Mouse (Mus musculus) kidney, postnatal 10 days (tissue): ENCODE results near the gene C87436.

Experiments
- DNase-seq: peaks from one replicate; pipeline ENCODE4 v3.0.0; 2021; ENCODE audit warnings: mixed read lengths

The C87436 gene

GRCm38 (mm10) chr6:86513296-86513695, 75.1 kb downstream of the C87436 start:
- DNase-seq: no peak

GRCm38 (mm10) chr6:86516021-86516420, 77.8 kb downstream of the C87436 start:
- DNase-seq: peak; percentile 59

- DNase-seq: peak; percentile 40
Measured at GRCm38 (mm10) chr6:86519767-86520345, 81.7 kb downstream of the C87436 start.

GRCm38 (mm10) chr6:86522001-86522911, 84.1 kb downstream of the C87436 start:
- peak; percentile 28 for DNase-seq
